Mouse (Mus musculus) E14TG2a.4 (cell line): ENCODE measurements around the gene 3110001I22Rik.

Experiments used
- H3K27me3 ChIP-seq: 2 replicates; pipeline ENCODE4 v1.6.1; 2014; ENCODE audit warnings: low read length, control low read depth; ENCODE audit not compliant: insufficient read depth
- H3K36me3 ChIP-seq: 2 replicates; pipeline ENCODE4 v1.6.1; 2014; ENCODE audit warnings: low read length, control low read depth; ENCODE audit not compliant: insufficient read depth
- H3K4me1 ChIP-seq: replicated peaks from 2 replicates; pipeline ENCODE4 v1.6.1; 2014; ENCODE audit warnings: low read depth, low read length, control low read depth
- H3K4me3 ChIP-seq: replicated peaks from 2 replicates; pipeline ENCODE4 v1.5.1; 2014; ENCODE audit warnings: mild to moderate bottlenecking, low read length
- H3K9me3 ChIP-seq: 2 replicates; pipeline ENCODE4 v1.6.1; 2014; ENCODE audit warnings: low read length, control low read depth
- CTCF ChIP-seq: conservative IDR thresholded peaks from 2 replicates; pipeline ENCODE4 v1.5.1; 2014; ENCODE audit warnings: low read length
- NANOG ChIP-seq: IDR thresholded peaks from 2 replicates; pipeline ENCODE4 v1.6.1; 2014; ENCODE audit warnings: borderline replicate concordance, low read length, mixed read lengths
- POU5F1 ChIP-seq: IDR thresholded peaks from 2 replicates; pipeline ENCODE4 v1.6.1; 2014; ENCODE audit warnings: low read length, borderline replicate concordance

Gene 3110001I22Rik

GRCm38 (mm10) chr16:13678601-13679319 is 7.0 kb downstream of the 3110001I22Rik start:
- H3K9me3 ChIP-seq: no peaks in the 10 kb centered on the region
- H3K4me1 ChIP-seq: peaks cover 12% of the 10 kb centered on the region
- TF ChIP-seq POU5F1: no peak
- no peak for TF ChIP-seq CTCF

GRCm38 (mm10) chr16:13698998-13699397 is 27.3 kb downstream of the 3110001I22Rik start:
- H3K9me3 ChIP-seq: no peaks in the 10 kb centered on the region
- H3K4me3 ChIP-seq: no peak overlapping the region
- no peaks in the 10 kb centered on the region for H3K27me3 ChIP-seq
- peaks cover 13% of the 10 kb centered on the region for H3K4me1 ChIP-seq
- H3K36me3 ChIP-seq: peaks cover 86% of the 10 kb centered on the region
- TF ChIP-seq POU5F1 (no peak), CTCF (peak; percentile 98)

More at GRCm38 (mm10) chr16:13678601-13679319, 7.0 kb downstream of the 3110001I22Rik start:
- Histone ChIP-seq H3K36me3 (peaks cover 67% of the 10 kb centered on the region), H3K4me3 (no peak overlapping the region), H3K27me3 (no peaks in the 10 kb centered on the region)

- peaks cover 20% of the 10 kb centered on the region for H3K4me1 ChIP-seq
- TF ChIP-seq POU5F1 (no peak), NANOG (no peak), CTCF (no peak)
- no peak overlapping the region for H3K4me3 ChIP-seq
- H3K36me3 ChIP-seq: peaks cover 72% of the 10 kb centered on the region
- H3K9me3 ChIP-seq: no peaks in the 10 kb centered on the region
- H3K27me3 ChIP-seq: no peaks in the 10 kb centered on the region
Observed at GRCm38 (mm10) chr16:13702184-13702583, 30.5 kb downstream of the 3110001I22Rik start.

GRCm38 (mm10) chr16:13704676-13705075 is 32.9 kb downstream of the 3110001I22Rik start:
- no peak for TF ChIP-seq NANOG
- peak; percentile 9; the same call in 1 of the 2 replicates for TF ChIP-seq CTCF
- no peak for TF ChIP-seq POU5F1

GRCm38 (mm10) chr16:13714910-13715309 is 43.2 kb downstream of the 3110001I22Rik start:
- Histone ChIP-seq H3K4me3 (no peak overlapping the region), H3K4me1 (peaks cover 57% of the 10 kb centered on the region), H3K36me3 (peaks cover 18% of the 10 kb centered on the region), H3K27me3 (no peaks in the 10 kb centered on the region), H3K9me3 (no peaks in the 10 kb centered on the region)
- TF ChIP-seq POU5F1 (no peak), CTCF (no peak), NANOG (no peak)

More at GRCm38 (mm10) chr16:13704676-13705075, 32.9 kb downstream of the 3110001I22Rik start:
- Histone ChIP-seq H3K27me3 (no peaks in the 10 kb centered on the region), H3K4me1 (peaks cover 18% of the 10 kb centered on the region), H3K4me3 (0 out of 2 replicates have a peak overlapping the region, but pooled peaks have one; percentile 17), H3K9me3 (no peaks in the 10 kb centered on the region), H3K36me3 (peaks cover 48% of the 10 kb centered on the region)

GRCm38 (mm10) chr16:13716821-13717553 is 45.3 kb downstream of the 3110001I22Rik start:
- no peak overlapping the region for H3K4me3 ChIP-seq
- H3K4me1 ChIP-seq: peaks cover 65% of the 10 kb centered on the region
- no peaks in the 10 kb centered on the region for H3K27me3 ChIP-seq
- H3K9me3 ChIP-seq: no peaks in the 10 kb centered on the region
- TF ChIP-seq CTCF: no peak
- no peak for TF ChIP-seq POU5F1
- no peak for TF ChIP-seq NANOG
- peaks cover 18% of the 10 kb centered on the region for H3K36me3 ChIP-seq

- Histone ChIP-seq H3K4me1 (peaks cover 57% of the 10 kb centered on the region), H3K36me3 (peaks cover 27% of the 10 kb centered on the region), H3K9me3 (no peaks in the 10 kb centered on the region), H3K27me3 (no peaks in the 10 kb centered on the region), H3K4me3 (no peak overlapping the region)
- peak; percentile 52; the same call in 1 of the 2 replicates for TF ChIP-seq NANOG
- no peak for TF ChIP-seq CTCF
- no peak for TF ChIP-seq POU5F1
Observed at GRCm38 (mm10) chr16:13722937-13723336, 51.2 kb downstream of the 3110001I22Rik start.

- no peak overlapping the region for H3K4me3 ChIP-seq
- no peaks in the 10 kb centered on the region for H3K9me3 ChIP-seq
- H3K27me3 ChIP-seq: no peaks in the 10 kb centered on the region
- peaks cover 75% of the 10 kb centered on the region for H3K4me1 ChIP-seq
- TF ChIP-seq POU5F1: no peak
- TF ChIP-seq CTCF: no peak
- no peak for TF ChIP-seq NANOG
- H3K36me3 ChIP-seq: peaks cover 21% of the 10 kb centered on the region
Observed at GRCm38 (mm10) chr16:13727811-13728335, 56.1 kb downstream of the 3110001I22Rik start.
